Mouse (Mus musculus): ENCODE results near the gene 2310061I04Rik. TPM values are rescaled to one million over a fixed set of nuclear protein-coding genes. Genes with fewer than 3 reads are reported as not detected.

The 2310061I04Rik gene
- polyA plus RNA-seq, 1 experiment from 2014 or later = 74.2 TPM

GRCm38 (mm10) chr17:35868165-35868820 is 28.9 kb downstream of the 2310061I04Rik start:
- H3K27ac ChIP-seq (ENCODE audit: low read depth, low read length) = peak overlapping the region; percentile 31; the same call in 1 of the 2 replicates
- WGBS = 34% methylated on average over 17 of the region's 17 CpGs
- H3K36me3 ChIP-seq (ENCODE audit: control insufficient read depth, insufficient read depth, low read length) = no peaks in the 10 kb centered on the region
- no peaks in the 10 kb centered on the region for H3K9me3 ChIP-seq (ENCODE audit: control insufficient read depth, low read length)
- no peaks in the 10 kb centered on the region for H3K27me3 ChIP-seq (ENCODE audit: control insufficient read depth, insufficient read depth, low read length)
- peak overlapping the region; percentile 63 for H3K9ac ChIP-seq (replicated peaks; ENCODE audit: low read depth, low read length)
- H3K4me1 ChIP-seq (ENCODE audit: control insufficient read depth, insufficient read depth, low read length) = peaks cover 45% of the 10 kb centered on the region
- no peak for ATAC-seq (ENCODE audit: low read depth)
- peak overlapping the region; percentile 78 for H3K4me3 ChIP-seq (ENCODE audit: low read depth, low read length)
- peak overlapping the region; percentile 94 for H3K4me2 ChIP-seq (ENCODE audit: low read depth, low read length)

GRCm38 (mm10) chr17:35866911-35867890 is 30.0 kb downstream of the 2310061I04Rik start:
- H3K4me2 ChIP-seq (ENCODE audit: low read depth, low read length) = peak overlapping the region; percentile 94
- H3K9me3 ChIP-seq (ENCODE audit: control insufficient read depth, low read length) = no peaks in the 10 kb centered on the region
- H3K4me1 ChIP-seq (ENCODE audit: control insufficient read depth, insufficient read depth, low read length) = peaks cover 40% of the 10 kb centered on the region
- no peaks in the 10 kb centered on the region for H3K36me3 ChIP-seq (ENCODE audit: control insufficient read depth, insufficient read depth, low read length)
- H3K4me3 ChIP-seq (ENCODE audit: low read depth, low read length) = peak overlapping the region; percentile 78
- H3K9ac ChIP-seq (replicated peaks; ENCODE audit: low read depth, low read length) = peak overlapping the region; percentile 91
- ATAC-seq (ENCODE audit: low read depth) = no peak
- WGBS = 8% methylated on average over 26 of the region's 26 CpGs
- no peaks in the 10 kb centered on the region for H3K27me3 ChIP-seq (ENCODE audit: control insufficient read depth, insufficient read depth, low read length)
- peak overlapping the region; percentile 96 for H3K27ac ChIP-seq (ENCODE audit: low read depth, low read length)

- WGBS = under 1% methylated on average over 34 of the region's 38 CpGs
- peak overlapping the region; percentile 96 for H3K27ac ChIP-seq (ENCODE audit: low read depth, low read length)
Measured at GRCm38 (mm10) chr17:35866281-35866831, 30.9 kb downstream of the 2310061I04Rik start.

GRCm38 (mm10) chr17:35865481-35866280 is 31.6 kb downstream of the 2310061I04Rik start, which contains the start of gene Ppp1r18:
Ppp1r18 (plus strand) TSS chr17:35865593.
- H3K4me2 ChIP-seq (ENCODE audit: low read depth, low read length) = peak within 1 kb of the TSS; percentile 94
- H3K4me1 ChIP-seq (ENCODE audit: control insufficient read depth, insufficient read depth, low read length) = peaks cover 35% of the 10 kb centered on the region
- H3K27me3 ChIP-seq (ENCODE audit: control insufficient read depth, insufficient read depth, low read length) = no peaks in the 10 kb centered on the region
- H3K9ac ChIP-seq (replicated peaks; ENCODE audit: low read depth, low read length) = peak within 1 kb of the TSS; percentile 91
- H3K36me3 ChIP-seq (ENCODE audit: control insufficient read depth, insufficient read depth, low read length) = no peaks in the 10 kb centered on the region
- ATAC-seq (ENCODE audit: low read depth) = peak; percentile 69
- WGBS = under 1% methylated on average over 44 of the region's 48 CpGs
- H3K4me3 ChIP-seq (ENCODE audit: low read depth, low read length) = peak within 1 kb of the TSS; percentile 78
- H3K27ac ChIP-seq (ENCODE audit: low read depth, low read length) = peak within 1 kb of the TSS; percentile 96
- H3K9me3 ChIP-seq (ENCODE audit: control insufficient read depth, low read length) = no peaks in the 10 kb centered on the region

More at GRCm38 (mm10) chr17:35866281-35866831, 30.9 kb downstream of the 2310061I04Rik start:
- no peaks in the 10 kb centered on the region for H3K27me3 ChIP-seq (ENCODE audit: control insufficient read depth, insufficient read depth, low read length)
- H3K9ac ChIP-seq (replicated peaks; ENCODE audit: low read depth, low read length) = peak overlapping the region; percentile 91
- no peaks in the 10 kb centered on the region for H3K36me3 ChIP-seq (ENCODE audit: control insufficient read depth, insufficient read depth, low read length)
- peak; percentile 35 for ATAC-seq (ENCODE audit: low read depth)
- no peaks in the 10 kb centered on the region for H3K9me3 ChIP-seq (ENCODE audit: control insufficient read depth, low read length)
- peak overlapping the region; percentile 78 for H3K4me3 ChIP-seq (ENCODE audit: low read depth, low read length)
- H3K4me2 ChIP-seq (ENCODE audit: low read depth, low read length) = peak overlapping the region; percentile 94
- peaks cover 38% of the 10 kb centered on the region for H3K4me1 ChIP-seq (ENCODE audit: control insufficient read depth, insufficient read depth, low read length)

- WGBS = 23% methylated on average over 10 of the region's 10 CpGs
- H3K4me1 ChIP-seq (ENCODE audit: control insufficient read depth, insufficient read depth, low read length) = peaks cover 27% of the 10 kb centered on the region
Measured at GRCm38 (mm10) chr17:35864832-35865353, 32.3 kb downstream of the 2310061I04Rik start.

GRCm38 (mm10) chr17:35861198-35861857 is 35.9 kb downstream of the 2310061I04Rik start, which contains the start of gene Nrm:
Nrm (plus strand) TSS chr17:35861318.
- ATAC-seq (ENCODE audit: low read depth) = peak; percentile 90
- Histone ChIP-seq H3K36me3 (ENCODE audit: control insufficient read depth, insufficient read depth, low read length) (peaks cover 8% of the 10 kb centered on the region; the same call in 1 of the 2 replicates), H3K4me1 (ENCODE audit: control insufficient read depth, insufficient read depth, low read length) (peaks cover 8% of the 10 kb centered on the region; the same call in 1 of the 2 replicates), H3K4me3 (ENCODE audit: low read depth, low read length) (peak within 1 kb of the TSS; percentile 52), H3K27ac (ENCODE audit: low read depth, low read length) (peak within 1 kb of the TSS; percentile 89), H3K27me3 (ENCODE audit: control insufficient read depth, insufficient read depth, low read length) (no peaks in the 10 kb centered on the region), H3K9ac (replicated peaks; ENCODE audit: low read depth, low read length) (peak within 1 kb of the TSS; percentile 50), H3K4me2 (ENCODE audit: low read depth, low read length) (peak within 1 kb of the TSS; percentile 68), H3K9me3 (ENCODE audit: control insufficient read depth, low read length) (no peaks in the 10 kb centered on the region)
- WGBS = under 1% methylated on average over 47 of the region's 47 CpGs

More at GRCm38 (mm10) chr17:35864832-35865353, 32.3 kb downstream of the 2310061I04Rik start:
- Histone ChIP-seq H3K4me3 (ENCODE audit: low read depth, low read length) (peak overlapping the region; percentile 78), H3K9ac (replicated peaks; ENCODE audit: low read depth, low read length) (peak overlapping the region; percentile 91), H3K4me2 (ENCODE audit: low read depth, low read length) (peak overlapping the region; percentile 94), H3K27ac (ENCODE audit: low read depth, low read length) (peak overlapping the region; percentile 96), H3K27me3 (ENCODE audit: control insufficient read depth, insufficient read depth, low read length) (no peaks in the 10 kb centered on the region), H3K36me3 (ENCODE audit: control insufficient read depth, insufficient read depth, low read length) (no peaks in the 10 kb centered on the region), H3K9me3 (ENCODE audit: control insufficient read depth, low read length) (no peaks in the 10 kb centered on the region)
- no peak for ATAC-seq (ENCODE audit: low read depth)

GRCm38 (mm10) chr17:35860831-35861197 is 36.4 kb downstream of the 2310061I04Rik start:
- H3K9ac ChIP-seq (replicated peaks; ENCODE audit: low read depth, low read length) = peak overlapping the region; percentile 50
- WGBS = 5% methylated on average over 12 of the region's 12 CpGs
- H3K27ac ChIP-seq (ENCODE audit: low read depth, low read length) = peak overlapping the region; percentile 89
- no peak for ATAC-seq (ENCODE audit: low read depth)
- no peaks in the 10 kb centered on the region for H3K27me3 ChIP-seq (ENCODE audit: control insufficient read depth, insufficient read depth, low read length)
- no peaks in the 10 kb centered on the region for H3K9me3 ChIP-seq (ENCODE audit: control insufficient read depth, low read length)
- peaks cover 8% of the 10 kb centered on the region; the same call in 1 of the 2 replicates for H3K36me3 ChIP-seq (ENCODE audit: control insufficient read depth, insufficient read depth, low read length)
- H3K4me1 ChIP-seq (ENCODE audit: control insufficient read depth, insufficient read depth, low read length) = peaks cover 8% of the 10 kb centered on the region; the same call in 1 of the 2 replicates
- peak overlapping the region; percentile 52 for H3K4me3 ChIP-seq (ENCODE audit: low read depth, low read length)
- peak overlapping the region; percentile 68 for H3K4me2 ChIP-seq (ENCODE audit: low read depth, low read length)

Measured in neural tube, embryonic 14.5 days (tissue).